Mouse (Mus musculus): ENCODE measurements at regions not wholly inside any gene's neighbourhood (a gene's known extent, or its start where the extent isn't known, plus 50 kb on each side); places are given as distances from the start of the nearest gene placed in this dataset.

GRCm38 (mm10) chr10:6027551-6027950, 105.4 kb upstream of the Rgs17 start:
- no peak for TF ChIP-seq EP300 (IDR thresholded peaks at IDR 0.05; ENCODE audit: insufficient read depth, low read depth, low read length)
- no peak for TF ChIP-seq POLR2A (IDR thresholded peaks at IDR 0.05; ENCODE audit: insufficient read depth, low read depth, low read length)
- no peak for TF ChIP-seq CTCF (IDR thresholded peaks at IDR 0.05)

Measured in heart, adult 2 months (tissue).